Mouse (Mus musculus): Measurements from ENCODE around the gene Desi2.

GRCm38 (mm10) chr1:178188386-178188785 lies 1.2 kb downstream of the Desi2 start:
- TF ChIP-seq EP300 (IDR thresholded peaks at IDR 0.05; ENCODE audit: low read length) (no peak), TCF12 (IDR thresholded peaks at IDR 0.05; ENCODE audit: low read depth, low read length) (no peak), CTCF (conservative IDR thresholded peaks at IDR 0.05 in 1 of 2, IDR thresholded peaks at IDR 0.05 in 1 of 2; ENCODE audit: low read depth in 2 of 2, low read length in 2 of 2) (no peak), CHD1 (IDR thresholded peaks at IDR 0.05; ENCODE audit: low read depth, low read length) (no peak)
